Mouse (Mus musculus) adrenal gland, adult 18-20 months (tissue): ENCODE data around the gene Zfp341. TPM values are rescaled to one million over a fixed set of nuclear protein-coding genes. Genes with fewer than 3 reads are reported as not detected.
A peak's percentile ranks its signal among the peaks of the same experiment; 100 is the strongest.

Experiments used
- DNase-seq, 2 experiments: peaks; one replicate each; pipeline ENCODE4 v3.0.0; 2021 to 2022; ENCODE audit warnings: low spot score in 2 of 2
- total RNA-seq, 2 experiments: library from RNA; stranded (reverse); gene quantifications; 1 replicate in 1 of 2; 2 replicates in 1 of 2; pipeline ENCODE4 v1.2.3; 2021

The Zfp341 gene
- total RNA-seq, 2 experiments from 2014 or later: 3.8 TPM

GRCm38 (mm10) chr2:154584931-154585601 lies 28.0 kb upstream of the Zfp341 start:
- DNase-seq: no peak

DNA sequence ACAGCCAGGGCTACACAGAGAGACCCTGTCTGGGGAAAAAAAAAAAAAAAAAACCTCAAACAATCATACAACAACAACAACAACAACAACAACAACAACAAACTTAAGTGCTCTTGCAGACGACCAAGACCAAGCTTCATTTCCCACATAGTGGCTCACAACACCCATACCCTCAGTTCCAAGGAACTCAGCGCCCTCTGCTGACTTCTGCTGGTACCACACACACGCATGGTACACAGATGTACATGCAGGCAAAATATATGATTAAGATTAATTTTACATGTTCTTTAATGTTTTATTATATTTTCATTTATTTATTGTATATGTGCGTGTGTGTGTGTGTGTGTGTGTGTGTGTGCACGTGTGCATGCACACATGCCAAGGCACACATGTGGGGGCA lies 26.7 kb upstream of the Zfp341 start:
- DNase-seq: no peak

DNA sequence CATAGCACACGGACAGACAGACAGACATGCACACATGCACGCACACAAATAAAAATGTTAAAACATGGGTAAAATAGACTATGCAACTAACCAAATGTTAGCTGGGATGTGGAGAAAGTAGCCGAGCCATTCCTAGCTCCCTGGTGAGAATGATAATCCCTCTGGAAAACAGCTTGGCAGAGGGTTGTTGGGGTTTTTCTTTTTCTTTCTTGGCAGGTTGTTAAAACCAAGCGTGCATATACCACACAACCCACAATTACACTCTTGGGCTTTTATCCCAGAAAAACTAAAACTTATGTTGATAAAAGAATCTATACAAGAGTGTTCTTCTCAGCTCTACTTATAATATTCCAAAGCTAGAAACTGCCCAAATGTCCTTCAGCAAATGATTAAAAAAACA lies 24.0 kb upstream of the Zfp341 start:
- no peak for DNase-seq

- DNase-seq: no peak
These were observed 21.9 kb upstream of the Zfp341 start for GRCm38 (mm10) chr2:154591239-154591638.

- DNase-seq: peak in 1 of 2 experiments; percentile 41
These were observed 20.1 kb upstream of the Zfp341 start for GRCm38 (mm10) chr2:154593025-154593424.

GRCm38 (mm10) chr2:154595775-154596174 lies 17.3 kb upstream of the Zfp341 start:
- no peak for DNase-seq

- DNase-seq: no peak
These were observed 15.7 kb upstream of the Zfp341 start for GRCm38 (mm10) chr2:154597399-154597798.

- no peak for DNase-seq
These were observed 12.5 kb upstream of the Zfp341 start for GRCm38 (mm10) chr2:154600586-154600985.

GRCm38 (mm10) chr2:154601324-154601723 lies 11.8 kb upstream of the Zfp341 start:
- no peak for DNase-seq

- no peak for DNase-seq
These were observed 10.0 kb upstream of the Zfp341 start for GRCm38 (mm10) chr2:154603007-154603637.

DNA sequence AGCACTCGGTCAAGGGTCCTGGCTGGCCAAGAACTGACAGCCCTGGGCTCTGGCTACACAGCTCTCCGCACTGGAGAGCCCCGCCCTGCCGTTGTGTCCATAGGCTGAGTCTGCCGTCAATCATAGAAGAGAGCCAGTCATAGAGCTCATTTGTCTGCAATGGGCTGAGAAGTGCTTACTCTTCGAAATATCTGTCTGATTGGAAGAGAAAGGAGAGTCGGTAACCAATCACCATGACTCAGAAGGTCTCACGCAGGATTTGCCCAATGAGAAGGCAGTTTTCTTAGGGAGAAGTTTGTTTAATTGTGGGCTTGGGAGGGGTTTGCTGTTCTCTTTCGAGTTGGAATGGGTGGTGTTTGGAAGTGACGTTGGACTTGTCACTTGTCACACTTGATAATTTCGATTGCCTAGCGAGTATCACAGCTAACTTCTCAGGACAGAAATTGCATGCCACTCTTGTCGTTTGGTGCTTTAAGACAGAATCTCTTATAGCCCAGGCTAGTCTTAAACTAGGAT lies 9.4 kb upstream of the Zfp341 start, which contains the start of gene Pxmp4:
TSS of gene Pxmp4 (minus strand) at position 71 of the 516 bp plus-strand sequence.
- DNase-seq: peak; percentile 94 to 97

DNA sequence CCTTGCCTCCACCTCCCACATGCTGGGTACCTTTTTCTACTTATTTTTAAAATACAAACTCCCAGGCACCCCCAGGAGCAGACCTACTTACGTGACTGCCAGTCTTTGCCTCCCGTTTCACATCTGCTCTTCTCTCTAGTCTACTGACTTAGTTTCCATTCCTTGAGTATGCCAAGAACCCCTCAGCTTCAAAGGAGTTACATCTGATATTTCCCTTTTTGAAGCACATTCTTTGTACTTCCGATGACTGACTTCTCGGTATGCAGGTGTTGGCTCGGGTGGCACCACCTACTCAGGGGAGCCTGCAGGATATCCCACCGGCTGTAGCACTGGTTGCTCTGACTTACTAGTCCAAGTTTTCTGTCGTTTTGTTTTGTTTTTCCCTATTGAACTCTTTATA lies 8.9 kb upstream of the Zfp341 start:
- no peak for DNase-seq

DNA sequence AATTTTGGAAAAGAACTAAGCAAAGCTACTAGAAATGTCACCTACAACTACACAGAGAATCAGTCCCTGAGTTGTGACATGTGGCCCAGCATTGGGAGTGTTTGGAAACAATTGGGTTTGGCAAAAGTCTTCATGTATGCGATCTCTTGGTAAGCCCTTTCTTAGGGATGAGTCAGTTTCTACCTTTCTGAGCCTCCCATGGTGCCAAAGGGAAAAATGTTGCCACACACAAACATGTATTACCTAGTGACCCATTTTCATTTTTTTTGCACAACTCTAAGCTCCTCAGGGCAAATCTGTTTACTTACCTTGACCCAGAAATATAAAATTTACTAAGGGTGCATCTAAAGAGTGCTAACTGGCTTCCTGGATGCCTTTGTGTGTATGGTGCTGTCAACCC lies 6.1 kb upstream of the Zfp341 start:
- no peak for DNase-seq

GRCm38 (mm10) chr2:154609050-154609767 lies 3.9 kb upstream of the Zfp341 start:
- no peak for DNase-seq

- DNase-seq: no peak
These were observed 1.9 kb downstream of the Zfp341 start for GRCm38 (mm10) chr2:154614841-154615576.

GRCm38 (mm10) chr2:154615674-154616073 lies 2.6 kb downstream of the Zfp341 start:
- no peak for DNase-seq

GRCm38 (mm10) chr2:154617061-154617460 lies 4.0 kb downstream of the Zfp341 start:
- DNase-seq: no peak

DNA sequence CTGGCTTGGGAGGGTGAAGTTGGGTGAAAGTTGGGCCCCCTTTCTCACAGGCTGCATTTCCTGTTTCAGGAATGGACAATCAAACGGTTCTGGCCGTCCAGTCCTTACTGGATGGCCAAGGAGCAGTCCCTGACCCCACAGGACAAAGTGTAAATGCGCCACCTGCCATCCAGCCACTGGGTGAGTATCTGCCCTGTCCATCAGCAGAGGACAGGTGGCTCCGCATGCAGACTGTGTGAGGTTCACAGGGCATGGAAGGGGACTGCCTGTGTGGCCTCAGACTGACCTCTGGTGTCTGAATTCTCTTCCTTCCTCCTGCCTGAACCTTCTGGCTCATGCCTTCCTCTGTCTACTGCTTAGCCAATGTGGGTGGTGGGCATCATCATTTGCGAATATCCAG lies 8.6 kb downstream of the Zfp341 start:
- no peak for DNase-seq

DNA sequence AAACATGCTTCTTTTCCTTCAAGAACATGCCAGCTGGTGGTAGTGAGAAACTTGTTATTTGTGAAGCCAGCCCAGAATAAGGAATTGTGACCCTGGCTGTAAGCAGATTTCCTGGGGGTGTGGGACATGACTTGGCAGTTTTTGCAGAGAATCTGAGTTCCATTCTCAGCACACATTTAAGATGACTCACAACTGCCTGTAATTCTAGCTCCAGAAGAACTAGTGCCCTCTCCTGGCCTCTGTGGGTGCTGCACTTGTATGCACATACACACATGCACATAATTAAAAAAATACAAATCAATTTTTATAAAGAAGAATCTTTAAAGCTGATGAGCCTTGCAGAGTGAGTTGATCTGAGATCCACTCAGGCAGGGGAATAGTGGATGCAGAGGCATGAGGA lies 11.0 kb downstream of the Zfp341 start:
- no peak for DNase-seq

- DNase-seq: no peak
These were observed 17.4 kb downstream of the Zfp341 start for GRCm38 (mm10) chr2:154630531-154630930.

DNA sequence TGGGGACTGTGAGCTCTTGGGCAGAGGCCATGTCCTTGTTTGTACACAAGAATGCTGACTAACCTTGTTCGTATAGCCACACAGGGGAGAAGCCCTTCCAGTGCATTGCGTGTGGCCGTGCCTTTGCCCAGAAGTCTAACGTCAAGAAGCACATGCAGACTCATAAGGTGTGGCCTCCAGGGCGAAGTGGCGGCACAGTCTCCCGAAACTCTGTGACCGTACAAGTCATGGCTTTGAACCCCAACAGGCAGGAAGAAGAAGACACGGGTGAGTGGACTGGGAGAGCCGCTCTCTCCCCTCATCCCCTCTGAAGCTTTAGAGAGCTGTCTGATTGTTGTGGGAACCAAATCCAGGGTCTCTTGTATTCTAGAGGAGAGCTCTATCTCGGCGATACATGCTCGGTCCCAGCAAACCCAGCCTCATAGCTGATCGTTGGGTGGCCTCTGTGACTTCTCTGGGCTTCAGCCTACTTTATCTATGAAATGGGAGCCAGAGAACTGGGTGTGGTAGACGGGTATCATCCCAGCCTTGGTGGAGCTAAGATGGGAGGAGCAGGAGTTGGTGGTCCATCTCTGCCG lies 19.2 kb downstream of the Zfp341 start:
- no peak for DNase-seq
